Mouse (Mus musculus): ENCODE results near the gene Mfap1b.
"Not testable (repeated sequence)": the region's sequence is repeated elsewhere in the genome, so short reads cannot be mapped to it uniquely, and the experiment has no call there.

Gene Mfap1b

DNA sequence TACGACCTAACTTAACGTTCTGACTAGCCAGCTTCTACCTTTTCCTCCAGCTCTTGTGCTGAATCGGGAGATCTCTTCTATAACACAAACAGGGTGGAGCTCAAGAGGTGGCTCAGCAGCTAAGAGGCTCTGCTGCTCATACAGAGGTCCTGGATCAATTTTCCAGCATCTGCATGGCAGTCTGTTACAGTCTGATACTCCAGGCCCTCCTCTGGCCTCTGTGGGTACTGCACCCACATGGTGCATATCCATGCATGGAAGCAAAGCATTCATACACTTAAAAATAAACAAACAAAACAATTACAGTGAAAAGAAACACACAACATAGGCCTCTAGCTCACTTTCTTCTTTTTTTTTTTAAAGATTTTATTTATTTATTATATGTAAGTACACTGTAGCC lies 1.1 kb downstream of the Mfap1b start:
- in situ Hi-C loops (cut with MseI, MboI): not testable (repeated sequence)

- in situ Hi-C loops (cut with MseI, MboI): not testable (repeated sequence)
Observed at GRCm38 (mm10) chr2:121468982-121469381, 4.9 kb downstream of the Mfap1b start.

DNA sequence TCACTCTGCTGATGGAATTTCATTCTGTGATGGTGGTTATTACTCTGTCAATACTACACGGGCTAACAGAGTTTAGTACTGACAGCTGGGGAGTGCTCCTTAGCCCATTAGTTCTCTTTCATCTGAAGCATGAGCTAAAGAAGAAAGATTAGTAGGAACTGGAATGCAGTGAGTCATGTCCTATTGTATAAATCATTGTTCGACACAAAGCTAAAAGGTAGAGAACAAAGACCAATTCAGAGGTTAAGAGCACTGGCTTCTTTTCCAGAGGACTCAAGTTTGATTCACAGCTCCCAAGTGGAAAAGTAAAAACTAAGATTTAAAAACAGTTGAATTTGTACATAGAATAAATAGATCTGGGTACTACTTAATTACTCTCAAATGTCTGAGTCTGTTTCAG lies 13.8 kb downstream of the Mfap1b start:
- in situ Hi-C loops (cut with MseI, MboI): no loop called here

DNA sequence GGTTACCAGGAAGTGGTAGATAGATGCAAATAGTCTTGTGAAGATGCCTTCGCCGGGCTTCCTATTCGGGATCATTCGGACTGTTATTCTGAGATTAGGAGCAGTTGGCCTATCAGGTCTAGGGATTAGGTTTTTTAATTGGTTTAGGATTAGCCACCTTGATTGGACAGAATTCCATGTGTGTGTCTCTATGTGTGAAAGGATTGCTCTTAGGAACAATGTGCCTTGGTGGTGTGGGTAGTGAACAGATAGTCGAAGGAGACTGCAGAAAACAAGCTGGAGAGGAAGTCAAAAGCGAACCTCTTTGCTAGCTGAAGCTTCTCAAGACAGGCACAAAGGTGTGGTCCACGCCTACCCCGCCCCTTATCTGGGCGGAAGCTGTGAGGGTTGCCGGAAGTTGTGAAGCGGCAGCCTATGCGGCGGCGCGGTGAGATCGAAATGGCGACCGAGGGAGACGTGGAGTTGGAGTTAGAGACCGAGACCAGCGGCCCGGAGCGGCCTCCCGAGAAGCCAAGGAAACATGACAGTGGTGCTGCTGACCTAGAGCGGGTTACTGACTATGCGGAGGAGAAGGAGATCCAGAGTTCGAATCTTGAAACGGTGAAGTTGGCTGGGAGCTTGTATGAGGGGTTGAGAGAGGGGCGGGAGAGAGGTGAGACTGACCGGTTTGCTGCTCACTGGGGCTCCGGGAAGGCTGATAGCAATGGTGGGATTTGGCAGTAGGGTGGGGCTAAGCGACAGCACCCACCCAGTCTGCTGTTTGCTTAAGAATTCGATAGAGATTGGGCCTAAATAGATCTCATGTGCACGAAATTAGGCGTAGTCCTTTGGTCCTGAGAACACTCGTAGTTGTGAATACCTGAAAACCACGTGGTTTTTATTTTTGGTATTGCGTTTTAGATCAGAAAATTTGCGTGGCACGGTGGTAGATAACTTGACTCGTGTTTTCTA lies 16.9 kb downstream of the Mfap1b start, which contains the start of gene Serinc4:
Gene Serinc4 (minus strand): TSS at position 90 of the 951 bp plus-strand sequence.
- in situ Hi-C loops (cut with MseI, MboI): no loop called here

- in situ Hi-C loops (cut with MseI, MboI): no loop called here
Observed at GRCm38 (mm10) chr2:121455534-121455933, 18.3 kb downstream of the Mfap1b start.

GRCm38 (mm10) chr2:121453917-121454316 lies 19.9 kb downstream of the Mfap1b start:
- in situ Hi-C loops (cut with MseI, MboI): no loop called here

DNA sequence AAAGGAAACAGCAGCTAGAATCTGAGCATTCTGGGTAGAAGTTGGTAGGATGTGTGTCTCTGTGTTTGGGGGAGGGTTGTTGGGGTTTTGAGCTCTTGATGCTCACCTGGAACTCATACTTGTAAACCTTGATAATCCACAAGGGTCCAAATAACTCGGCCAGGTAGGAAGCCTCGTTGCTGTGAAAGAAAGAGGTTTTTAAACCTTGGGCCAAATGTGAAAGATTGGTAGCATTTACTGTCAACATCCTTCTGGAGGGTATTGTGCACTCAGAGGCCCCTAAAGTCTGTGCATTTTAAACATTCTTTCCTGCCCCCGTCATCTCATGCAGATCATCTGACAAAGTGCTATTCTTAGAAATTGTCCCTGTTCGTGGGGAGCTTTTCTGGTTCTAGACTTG lies 20.9 kb downstream of the Mfap1b start, which contains the start of gene Hypk:
Gene Hypk (plus strand): TSS at position 301 of the 400 bp plus-strand sequence.
- in situ Hi-C loops (cut with MseI, MboI): no loop called here

GRCm38 (mm10) chr2:121452361-121452760 lies 21.5 kb downstream of the Mfap1b start:
- in situ Hi-C loops (cut with MseI, MboI): no loop called here

DNA sequence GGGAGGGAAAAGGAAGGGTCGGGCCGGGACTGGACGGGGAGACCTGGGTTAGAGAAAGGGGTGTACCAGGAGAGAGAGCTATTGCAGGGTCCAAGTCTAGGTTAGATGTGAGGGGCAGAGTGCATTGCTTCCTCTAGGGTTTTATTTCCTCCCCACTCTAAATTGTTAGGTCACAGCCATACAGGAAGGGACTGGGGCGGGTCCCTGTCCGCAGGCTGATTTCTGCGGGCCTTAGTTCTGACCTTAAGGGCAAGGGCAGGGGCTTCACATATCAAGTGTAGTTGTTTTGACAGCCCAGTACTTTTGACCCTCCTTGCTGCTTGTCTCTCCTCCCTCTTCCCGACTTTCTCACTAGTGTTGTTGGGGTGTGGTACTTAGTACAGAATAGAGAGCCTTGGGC lies 23.8 kb downstream of the Mfap1b start:
- in situ Hi-C loops (cut with MseI, MboI): no loop called here

- in situ Hi-C loops (cut with MseI, MboI): no loop called here
Observed at GRCm38 (mm10) chr2:121449545-121450011, 24.3 kb downstream of the Mfap1b start.

GRCm38 (mm10) chr2:121448739-121449535 lies 24.9 kb downstream of the Mfap1b start, which contains the start of gene Serf2:
Gene Serf2, plus strand, starts transcription at chr2:121449195.
- in situ Hi-C loops (cut with MseI, MboI): no loop called here

DNA sequence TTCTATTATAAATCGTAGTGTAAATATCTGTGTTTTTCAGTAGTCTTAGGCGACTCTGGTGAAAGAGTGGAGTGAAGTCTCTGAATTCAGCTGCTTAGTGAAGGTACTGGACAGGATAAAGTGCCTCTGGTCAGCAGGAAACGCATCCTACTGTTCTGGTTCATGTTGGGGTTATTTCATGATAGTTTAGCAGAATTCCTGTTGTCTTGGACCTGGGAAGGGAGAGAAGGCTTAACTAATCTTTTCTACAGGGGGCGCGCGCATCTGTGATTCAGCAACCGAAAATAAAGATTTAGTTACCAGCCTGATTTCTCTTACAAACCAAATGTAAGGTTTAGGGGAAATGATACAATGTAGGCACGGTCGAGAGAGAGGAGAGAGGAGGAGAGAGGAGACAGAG lies 25.7 kb downstream of the Mfap1b start:
- in situ Hi-C loops (cut with MseI, MboI): no loop called here

- in situ Hi-C loops (cut with MseI, MboI): no loop called here
Observed at GRCm38 (mm10) chr2:121447006-121447405, 26.9 kb downstream of the Mfap1b start.

- in situ Hi-C loops (cut with MseI, MboI): no loop called here
Observed at GRCm38 (mm10) chr2:121446506-121446905, 27.4 kb downstream of the Mfap1b start.

GRCm38 (mm10) chr2:121445117-121445516 lies 28.8 kb downstream of the Mfap1b start:
- in situ Hi-C loops (cut with MseI, MboI): no loop called here

GRCm38 (mm10) chr2:121444178-121444577 lies 29.7 kb downstream of the Mfap1b start, which contains the start of gene Ell3:
Gene Ell3, minus strand, starts transcription at chr2:121444278.
- in situ Hi-C loops (cut with MseI, MboI): no loop called here

GRCm38 (mm10) chr2:121443068-121443349 lies 30.9 kb downstream of the Mfap1b start:
- in situ Hi-C loops (cut with MseI, MboI): no loop called here

DNA sequence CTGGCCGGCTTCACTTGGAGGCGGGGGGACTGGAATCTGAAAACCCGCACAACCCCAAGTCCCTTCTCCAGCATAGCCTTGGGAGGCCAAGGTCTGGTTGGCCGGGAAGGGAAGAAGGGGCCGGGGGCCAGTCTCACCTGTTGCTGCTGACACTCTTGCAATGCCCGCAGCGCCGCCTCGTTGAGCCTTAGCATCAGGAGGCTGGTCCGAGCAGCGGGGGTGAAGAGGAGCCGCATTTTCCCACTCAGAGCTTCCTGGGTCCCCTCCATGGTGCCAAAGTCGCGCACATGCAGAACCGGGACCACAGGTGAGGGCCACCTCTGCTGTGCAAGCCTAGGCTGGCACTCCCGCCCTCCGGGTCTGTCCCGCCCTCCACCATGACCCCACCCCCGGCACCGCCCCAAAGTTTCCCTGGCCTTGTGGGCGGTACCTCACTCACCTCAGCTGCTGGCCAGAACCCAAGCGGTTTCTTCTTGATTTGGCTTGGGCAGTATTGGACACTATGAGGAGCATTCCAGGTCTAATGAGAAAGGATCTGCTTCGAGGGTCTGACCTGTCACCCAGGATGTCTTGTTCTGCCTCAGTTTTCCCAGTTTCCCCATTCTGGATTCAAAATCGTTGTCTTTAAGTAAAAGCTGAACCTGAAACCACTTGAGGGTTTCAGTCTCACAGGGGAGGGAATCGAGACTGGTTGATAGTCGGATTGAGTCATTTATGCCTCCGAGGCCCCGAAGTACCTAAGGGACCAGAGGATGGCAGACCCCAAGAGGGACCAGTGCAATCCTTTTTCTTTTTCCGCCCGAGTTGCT lies 31.4 kb downstream of the Mfap1b start:
- in situ Hi-C loops (cut with MseI, MboI): no loop called here

- in situ Hi-C loops (cut with MseI, MboI): no loop called here
Observed at GRCm38 (mm10) chr2:121441800-121442199, 32.1 kb downstream of the Mfap1b start.

DNA sequence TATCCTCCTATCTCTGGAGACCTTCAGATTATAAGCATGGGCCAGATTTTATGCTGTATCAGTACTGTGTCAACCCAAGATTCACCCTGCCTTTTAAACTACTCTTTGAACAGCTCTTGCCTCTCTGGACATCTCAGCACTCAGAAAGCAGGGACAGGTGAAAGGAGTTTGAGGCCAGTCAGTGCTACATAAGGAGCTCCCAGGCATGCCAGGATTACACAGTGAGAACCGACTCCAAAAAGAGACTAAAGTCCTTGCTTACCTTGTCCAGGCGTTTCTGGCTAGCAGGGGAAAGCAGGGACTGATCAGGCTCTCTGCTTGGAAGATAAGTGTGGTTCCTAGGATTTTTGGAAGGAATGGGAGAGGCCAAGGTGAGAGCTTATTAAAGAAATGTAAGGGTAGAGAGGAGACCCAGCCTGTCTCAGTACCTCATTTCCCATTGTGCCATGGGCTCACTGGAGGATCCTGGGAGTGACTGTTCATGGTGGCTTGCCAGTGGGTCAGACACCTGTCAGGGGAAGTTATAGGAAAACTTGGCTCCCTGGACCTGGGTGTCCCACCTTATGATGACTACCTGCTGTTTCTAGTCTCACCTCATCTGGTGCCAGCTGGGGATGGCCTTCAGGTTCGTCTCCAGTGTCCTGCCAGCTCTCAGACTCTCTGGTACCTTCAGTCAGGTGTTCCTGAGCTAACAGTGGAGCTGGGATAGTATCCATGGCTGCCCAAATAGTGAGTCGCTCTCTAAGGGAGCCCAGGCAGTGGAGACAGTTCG lies 32.8 kb downstream of the Mfap1b start:
- in situ Hi-C loops (cut with MseI, MboI): no loop called here

- in situ Hi-C loops (cut with MseI, MboI): no loop called here
Observed at GRCm38 (mm10) chr2:121439746-121440145, 34.1 kb downstream of the Mfap1b start.

Data from mouse trophoblast stem cell (cell line).